Mouse (Mus musculus) embryonic facial prominence, embryonic 10.5 days (tissue): ENCODE data around the gene Zfp69. TPM values are rescaled to one million over a fixed set of nuclear protein-coding genes. Genes with fewer than 3 reads are reported as not detected.

ENCODE experiments used
- DNase-seq: peaks from one replicate; pipeline ENCODE4 v3.0.0-alpha.2; 2017; ENCODE audit warnings: low spot score
- H3K27ac ChIP-seq: fragments of 300-500 bp; sonication (generic); replicated peaks from 2 replicates; pipeline ENCODE4 v1.5.1; 2016; ENCODE audit warnings: mild to moderate bottlenecking
- H3K27me3 ChIP-seq: fragments of 300-500 bp; sonication (generic); replicated peaks from 2 replicates; pipeline ENCODE4 v1.6.1; 2016; ENCODE audit warnings: low read depth, mild to moderate bottlenecking; ENCODE audit not compliant: poor library complexity, severe bottlenecking
- H3K36me3 ChIP-seq: fragments of 300-500 bp; sonication (generic); replicated peaks from 2 replicates; pipeline ENCODE4 v1.6.1; 2016; ENCODE audit warnings: mild to moderate bottlenecking, moderate library complexity
- H3K4me1 ChIP-seq: fragments of 300-500 bp; sonication (generic); 2 replicates; pipeline ENCODE4 v1.6.1; 2016
- H3K4me3 ChIP-seq: fragments of 300-500 bp; sonication (generic); 2 replicates; pipeline ENCODE4 v1.5.1; 2016; ENCODE audit warnings: mild to moderate bottlenecking, moderate library complexity
- H3K9me3 ChIP-seq: fragments of 300-500 bp; sonication (generic); 2 replicates; pipeline ENCODE4 v1.6.1; 2016; ENCODE audit warnings: mild to moderate bottlenecking
- WGBS: fragments of 180-500 bp; shearing (Covaris S2); methylation state at CpG from one replicate; pipeline ENCODE4 v1.1.7; 2016; 5-methylcytosine and 5-hydroxymethylcytosine counted together
- polyA plus RNA-seq: library from polyadenylated mRNA; unstranded; fragments of >200 nt; fragmentation: Nextera tagmentation; extraction: Ambion mirVana; gene quantifications from 2 replicates; pipeline ENCODE4 v1.2.1, GENCODE M21; 2016

Zfp69 gene
- polyA plus RNA-seq, 1 experiment from 2014 or later, result 11.8 TPM

GRCm38 (mm10) chr4:120914501-120914900 is 37.0 kb downstream of the Zfp69 start:
- Histone ChIP-seq H3K4me1 (no peaks in the 10 kb centered on the region), H3K27me3 (no peaks in the 10 kb centered on the region), H3K27ac (no peak overlapping the region), H3K4me3 (no peak overlapping the region), H3K36me3 (peaks cover 4% of the 10 kb centered on the region), H3K9me3 (no peaks in the 10 kb centered on the region)
- no peak for DNase-seq
- 80% methylated on average over 4 of the region's 4 CpGs for WGBS

GRCm38 (mm10) chr4:120913861-120914260 is 37.6 kb downstream of the Zfp69 start:
- Histone ChIP-seq H3K27me3 (no peaks in the 10 kb centered on the region), H3K9me3 (no peaks in the 10 kb centered on the region), H3K4me3 (no peak overlapping the region), H3K27ac (no peak overlapping the region), H3K36me3 (no peaks in the 10 kb centered on the region), H3K4me1 (no peaks in the 10 kb centered on the region)
- no peak for DNase-seq
- 76% methylated on average over 1 of the region's 1 CpGs for WGBS

GRCm38 (mm10) chr4:120913443-120913842 is 38.1 kb downstream of the Zfp69 start:
- no peak for DNase-seq
- H3K27ac ChIP-seq, result no peak overlapping the region
- 71% methylated on average over 8 of the region's 8 CpGs for WGBS

GRCm38 (mm10) chr4:120912866-120913265 is 38.6 kb downstream of the Zfp69 start:
- 54% methylated on average over 4 of the region's 4 CpGs for WGBS
- DNase-seq, result no peak

More at GRCm38 (mm10) chr4:120913443-120913842, 38.1 kb downstream of the Zfp69 start:
- no peak overlapping the region for H3K4me3 ChIP-seq
- H3K36me3 ChIP-seq, result no peaks in the 10 kb centered on the region
- H3K9me3 ChIP-seq, result no peaks in the 10 kb centered on the region
- no peaks in the 10 kb centered on the region for H3K4me1 ChIP-seq
- no peaks in the 10 kb centered on the region for H3K27me3 ChIP-seq

GRCm38 (mm10) chr4:120911086-120911485 is 40.4 kb downstream of the Zfp69 start:
- Histone ChIP-seq H3K4me1 (no peaks in the 10 kb centered on the region), H3K36me3 (no peaks in the 10 kb centered on the region), H3K27ac (no peak overlapping the region), H3K9me3 (no peaks in the 10 kb centered on the region), H3K27me3 (no peaks in the 10 kb centered on the region), H3K4me3 (no peak overlapping the region)
- WGBS, result 86% methylated on average over 6 of the region's 6 CpGs
- DNase-seq, result no peak

More at GRCm38 (mm10) chr4:120912866-120913265, 38.6 kb downstream of the Zfp69 start:
- Histone ChIP-seq H3K36me3 (no peaks in the 10 kb centered on the region), H3K27me3 (no peaks in the 10 kb centered on the region), H3K4me3 (no peak overlapping the region), H3K9me3 (no peaks in the 10 kb centered on the region), H3K4me1 (no peaks in the 10 kb centered on the region), H3K27ac (no peak overlapping the region)

- Histone ChIP-seq H3K27ac (no peak overlapping the region), H3K9me3 (no peaks in the 10 kb centered on the region), H3K36me3 (no peaks in the 10 kb centered on the region), H3K4me3 (no peak overlapping the region), H3K4me1 (no peaks in the 10 kb centered on the region), H3K27me3 (no peaks in the 10 kb centered on the region)
- DNase-seq, result peak; percentile 79
- 31% methylated on average over 15 of the region's 15 CpGs for WGBS
Observed at GRCm38 (mm10) chr4:120909558-120910150, 41.8 kb downstream of the Zfp69 start.

GRCm38 (mm10) chr4:120905644-120906043 is 45.9 kb downstream of the Zfp69 start:
- DNase-seq, result no peak
- no peak overlapping the region for H3K4me3 ChIP-seq
- no peaks in the 10 kb centered on the region for H3K4me1 ChIP-seq
- H3K27ac ChIP-seq, result no peak overlapping the region
- H3K36me3 ChIP-seq, result no peaks in the 10 kb centered on the region
- WGBS, result 77% methylated on average over 5 of the region's 5 CpGs
- no peaks in the 10 kb centered on the region for H3K27me3 ChIP-seq
- H3K9me3 ChIP-seq, result no peaks in the 10 kb centered on the region

- no peaks in the 10 kb centered on the region for H3K9me3 ChIP-seq
- no peaks in the 10 kb centered on the region for H3K36me3 ChIP-seq
- no peak overlapping the region for H3K27ac ChIP-seq
- no peaks in the 10 kb centered on the region for H3K4me1 ChIP-seq
- WGBS, result 81% methylated on average over 4 of the region's 4 CpGs
- DNase-seq, result no peak
- no peaks in the 10 kb centered on the region for H3K27me3 ChIP-seq
- no peak overlapping the region for H3K4me3 ChIP-seq
Observed at GRCm38 (mm10) chr4:120904533-120904932, 47.0 kb downstream of the Zfp69 start.

- H3K4me3 ChIP-seq, result no peak overlapping the region
- no peak overlapping the region for H3K27ac ChIP-seq
- 83% methylated on average over 7 of the region's 7 CpGs for WGBS
- no peaks in the 10 kb centered on the region for H3K9me3 ChIP-seq
- H3K27me3 ChIP-seq, result peaks cover 10% of the 10 kb centered on the region; the same call in 1 of the 2 replicates
- DNase-seq, result no peak
- H3K36me3 ChIP-seq, result no peaks in the 10 kb centered on the region
- H3K4me1 ChIP-seq, result peaks cover 24% of the 10 kb centered on the region
Observed at GRCm38 (mm10) chr4:120895810-120896584, 55.5 kb downstream of the Zfp69 start.

GRCm38 (mm10) chr4:120895226-120895625 is 56.3 kb downstream of the Zfp69 start:
- Histone ChIP-seq H3K4me1 (peaks cover 31% of the 10 kb centered on the region), H3K9me3 (no peaks in the 10 kb centered on the region), H3K27ac (no peak overlapping the region), H3K36me3 (no peaks in the 10 kb centered on the region), H3K4me3 (no peak overlapping the region), H3K27me3 (peaks cover 10% of the 10 kb centered on the region; the same call in 1 of the 2 replicates)
- 79% methylated on average over 7 of the region's 7 CpGs for WGBS
- DNase-seq, result no peak

GRCm38 (mm10) chr4:120894584-120894983 is 56.9 kb downstream of the Zfp69 start:
- Histone ChIP-seq H3K9me3 (no peaks in the 10 kb centered on the region), H3K27me3 (peaks cover 10% of the 10 kb centered on the region; the same call in 1 of the 2 replicates), H3K36me3 (no peaks in the 10 kb centered on the region), H3K4me1 (peaks cover 38% of the 10 kb centered on the region), H3K27ac (no peak overlapping the region), H3K4me3 (no peak overlapping the region)
- 78% methylated on average over 11 of the region's 11 CpGs for WGBS
- no peak for DNase-seq

GRCm38 (mm10) chr4:120893656-120894401 is 57.7 kb downstream of the Zfp69 start:
- H3K27me3 ChIP-seq, result peaks cover 10% of the 10 kb centered on the region; the same call in 1 of the 2 replicates
- H3K27ac ChIP-seq, result no peak overlapping the region; the same call in 1 of the 2 replicates
- peaks cover 45% of the 10 kb centered on the region for H3K4me1 ChIP-seq
- DNase-seq, result no peak
- H3K36me3 ChIP-seq, result no peaks in the 10 kb centered on the region
- H3K4me3 ChIP-seq, result no peak overlapping the region
- no peaks in the 10 kb centered on the region for H3K9me3 ChIP-seq
- 75% methylated on average over 11 of the region's 11 CpGs for WGBS
